Mouse (Mus musculus): ENCODE results near the gene Cd33. TPM values are rescaled to one million over a fixed set of nuclear protein-coding genes. Genes with fewer than 3 reads are reported as not detected.

The Cd33 gene
- polyA plus RNA-seq (2015; fragmentation: Nextera tagmentation; extraction: Ambion mirVana): 0.75 and 1.1 TPM in 2 replicates

DNA sequence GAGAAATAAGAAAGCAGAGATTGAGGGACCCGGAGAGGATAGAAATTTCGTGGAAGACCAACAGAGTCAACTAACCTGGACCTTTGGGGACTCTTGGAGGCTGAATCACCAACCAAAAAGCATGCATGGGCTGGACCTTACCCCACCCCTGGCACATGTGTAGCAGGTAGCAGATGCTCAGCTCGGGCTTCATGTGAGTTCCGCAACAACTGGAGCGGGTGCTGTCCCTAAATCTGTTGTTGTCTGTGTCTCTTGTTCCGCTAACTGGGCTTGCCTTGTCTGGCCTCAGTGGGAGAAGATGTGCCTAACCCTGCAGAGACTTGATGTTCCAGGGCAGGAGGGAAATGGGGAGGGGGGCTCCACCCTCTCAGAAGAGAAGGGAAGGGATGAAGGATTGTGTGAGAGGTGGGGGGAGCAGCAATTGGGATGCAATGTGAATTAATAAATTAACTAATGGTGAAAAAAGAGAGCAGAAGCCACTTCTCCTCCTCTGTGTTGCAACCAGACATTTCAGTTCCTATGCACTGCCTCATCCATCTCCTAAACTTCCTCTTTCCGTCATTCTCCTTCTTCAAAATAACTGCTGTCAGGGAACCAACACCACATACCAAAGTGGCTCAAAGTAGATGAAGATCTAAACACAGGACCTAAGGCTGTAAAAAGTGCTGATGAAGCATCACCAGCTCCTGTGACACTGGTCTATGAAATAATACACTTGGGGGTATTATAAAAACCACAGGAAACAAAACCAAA, at the start of gene Cd33:
Gene Cd33 (minus strand): TSS at position 204 of the 753 bp plus-strand sequence.
- WGBS: 77% methylated on average over 7 of the region's 7 CpGs
- no peak within 1 kb of the TSS for H3K4me2 ChIP-seq

GRCm38 (mm10) chr7:43584790-43585189, 40.6 kb upstream of the Cd33 start:
- Histone ChIP-seq H3K4me3 (replicated peaks) (no peak overlapping the region), H3K27ac (no peak overlapping the region), H3K4me2 (no peak overlapping the region), H3K4me1 (peaks cover 19% of the 10 kb centered on the region), H3K36me3 (peaks cover 63% of the 10 kb centered on the region), H3K9me3 (replicated peaks) (no peaks in the 10 kb centered on the region), H3K9ac (no peak overlapping the region), H3K27me3 (no peaks in the 10 kb centered on the region)
- 94% methylated on average over 5 of the region's 5 CpGs for WGBS
- ATAC-seq (replicated peaks; ENCODE audit: low FRiP score): no peak

More for the DNA sequence above, at the start of gene Cd33:
- Histone ChIP-seq H3K27ac (no peak within 1 kb of the TSS), H3K4me1 (no peaks in the 10 kb centered on the region), H3K36me3 (no peaks in the 10 kb centered on the region), H3K9me3 (replicated peaks) (no peaks in the 10 kb centered on the region), H3K27me3 (no peaks in the 10 kb centered on the region), H3K9ac (no peak within 1 kb of the TSS), H3K4me3 (replicated peaks) (no peak within 1 kb of the TSS)
- no peak for ATAC-seq (replicated peaks; ENCODE audit: low FRiP score)

- H3K27ac ChIP-seq: no peak overlapping the region
- H3K27me3 ChIP-seq: no peaks in the 10 kb centered on the region
- no peak for ATAC-seq (replicated peaks; ENCODE audit: low FRiP score)
- 60% methylated on average over 5 of the region's 5 CpGs for WGBS
- H3K4me3 ChIP-seq (replicated peaks): peak overlapping the region; percentile 79
- H3K9me3 ChIP-seq (replicated peaks): no peaks in the 10 kb centered on the region
- peak overlapping the region; percentile 72 for H3K4me2 ChIP-seq
- H3K9ac ChIP-seq: peak overlapping the region; percentile 75
- H3K4me1 ChIP-seq: peaks cover 19% of the 10 kb centered on the region
- H3K36me3 ChIP-seq: peaks cover 20% of the 10 kb centered on the region
Measured at GRCm38 (mm10) chr7:43580526-43580925, 36.3 kb upstream of the Cd33 start.

- peak within 1 kb of the TSS; percentile 72 for H3K4me2 ChIP-seq
- ATAC-seq (replicated peaks; ENCODE audit: low FRiP score): peak; percentile 98
- WGBS: under 1% methylated on average over 37 of the region's 37 CpGs
Measured at GRCm38 (mm10) chr7:43579440-43580171, 35.4 kb upstream of the Cd33 start, which contains the start of gene Zfp719. TSS of gene Zfp719 (plus strand) at chr7:43579610.

DNA sequence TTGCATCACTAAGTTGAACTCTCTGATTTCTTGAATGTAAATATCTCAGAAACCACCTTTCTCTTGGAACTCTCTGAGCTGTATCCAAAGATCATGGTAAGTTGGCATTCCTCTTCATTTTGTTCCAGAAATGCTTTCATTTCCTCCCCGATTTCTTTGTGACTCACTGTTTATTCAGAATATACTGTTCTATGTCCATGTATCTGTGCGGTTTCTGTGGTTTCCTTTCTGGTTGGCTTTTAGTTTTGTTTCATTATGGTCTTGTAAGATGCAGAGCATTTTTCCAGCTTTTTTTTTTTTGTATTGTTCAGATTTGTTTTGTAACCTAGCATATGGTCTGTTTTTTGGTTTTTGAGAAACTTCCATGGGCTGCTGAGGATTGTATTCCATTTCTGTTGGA, 27.0 kb upstream of the Cd33 start:
- H3K36me3 ChIP-seq: peaks cover 82% of the 10 kb centered on the region
- no peak overlapping the region for H3K27ac ChIP-seq
- no peaks in the 10 kb centered on the region for H3K27me3 ChIP-seq
- no peak overlapping the region for H3K4me3 ChIP-seq (replicated peaks)
- H3K9me3 ChIP-seq (replicated peaks): no peaks in the 10 kb centered on the region
- no peak for ATAC-seq (replicated peaks; ENCODE audit: low FRiP score)
- no peak overlapping the region for H3K9ac ChIP-seq
- 94% methylated on average over 2 of the region's 2 CpGs for WGBS
- no peaks in the 10 kb centered on the region for H3K4me1 ChIP-seq
- no peak overlapping the region for H3K4me2 ChIP-seq

More at GRCm38 (mm10) chr7:43579440-43580171, 35.4 kb upstream of the Cd33 start, which contains the start of gene Zfp719:
- Histone ChIP-seq H3K4me3 (replicated peaks) (peak within 1 kb of the TSS; percentile 79), H3K9me3 (replicated peaks) (no peaks in the 10 kb centered on the region), H3K27me3 (no peaks in the 10 kb centered on the region), H3K36me3 (peaks cover 18% of the 10 kb centered on the region), H3K9ac (peak within 1 kb of the TSS; percentile 75), H3K27ac (peak within 1 kb of the TSS; percentile 91), H3K4me1 (peaks cover 19% of the 10 kb centered on the region)

GRCm38 (mm10) chr7:43563300-43563699, 19.1 kb upstream of the Cd33 start:
- Histone ChIP-seq H3K4me1 (peaks cover 15% of the 10 kb centered on the region), H3K9ac (peak overlapping the region; percentile 80; the same call in 1 of the 2 replicates), H3K4me3 (replicated peaks) (peak overlapping the region; percentile 83), H3K27ac (no peak overlapping the region), H3K36me3 (peaks cover 32% of the 10 kb centered on the region), H3K9me3 (replicated peaks) (no peaks in the 10 kb centered on the region), H3K27me3 (no peaks in the 10 kb centered on the region), H3K4me2 (peak overlapping the region; percentile 84)
- no peak for ATAC-seq (replicated peaks; ENCODE audit: low FRiP score)
- 64% methylated on average over 6 of the region's 6 CpGs for WGBS

DNA sequence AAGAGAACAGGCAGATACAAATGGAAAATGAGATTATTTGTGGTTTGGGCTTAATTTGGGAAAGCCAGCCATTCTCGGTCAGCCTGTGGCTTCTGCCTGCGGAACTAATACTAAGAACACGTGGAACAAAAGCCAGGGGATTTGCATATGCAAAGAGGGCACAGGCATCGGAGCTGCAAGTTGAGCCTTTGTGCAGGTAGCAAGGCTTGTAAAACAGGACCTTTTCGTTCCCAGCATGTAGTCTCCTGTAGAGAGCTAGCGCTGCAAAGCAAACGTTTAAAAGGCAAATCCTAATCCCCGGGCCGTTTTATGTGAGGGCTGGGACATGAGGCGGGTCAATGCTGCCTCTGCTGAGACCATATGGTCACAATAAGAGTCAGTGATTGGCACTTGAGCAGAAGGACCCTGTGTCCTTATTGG, 18.4 kb upstream of the Cd33 start:
- H3K4me2 ChIP-seq: peak overlapping the region; percentile 84
- 0 out of 2 replicates have a peak, but pooled peaks have one; percentile 6 for ATAC-seq (replicated peaks; ENCODE audit: low FRiP score)
- H3K9ac ChIP-seq: peak overlapping the region; percentile 80
- peaks cover 25% of the 10 kb centered on the region for H3K36me3 ChIP-seq
- H3K27ac ChIP-seq: peak overlapping the region; percentile 91
- H3K4me1 ChIP-seq: peaks cover 15% of the 10 kb centered on the region
- H3K4me3 ChIP-seq (replicated peaks): peak overlapping the region; percentile 83
- no peaks in the 10 kb centered on the region for H3K27me3 ChIP-seq
- WGBS: under 1% methylated on average over 10 of the region's 10 CpGs
- no peaks in the 10 kb centered on the region for H3K9me3 ChIP-seq (replicated peaks)

- peak within 1 kb of the TSS; percentile 91 for H3K27ac ChIP-seq
- peak within 1 kb of the TSS; percentile 83 for H3K4me3 ChIP-seq (replicated peaks)
- H3K4me1 ChIP-seq: peaks cover 15% of the 10 kb centered on the region
- H3K27me3 ChIP-seq: no peaks in the 10 kb centered on the region
- peaks cover 20% of the 10 kb centered on the region for H3K36me3 ChIP-seq
- under 1% methylated on average over 27 of the region's 27 CpGs for WGBS
- H3K9ac ChIP-seq: peak within 1 kb of the TSS; percentile 80
- H3K9me3 ChIP-seq (replicated peaks): no peaks in the 10 kb centered on the region
- peak; percentile 90 for ATAC-seq (replicated peaks; ENCODE audit: low FRiP score)
- H3K4me2 ChIP-seq: peak within 1 kb of the TSS; percentile 84
Measured at GRCm38 (mm10) chr7:43562006-43562633, 17.9 kb upstream of the Cd33 start, which contains the start of gene Zfp658. TSS of gene Zfp658 (plus strand) at chr7:43562256.

- WGBS: 67% methylated on average over 1 of the region's 1 CpGs
- no peak for ATAC-seq (replicated peaks; ENCODE audit: low FRiP score)
Measured at GRCm38 (mm10) chr7:43556901-43557300, 12.7 kb upstream of the Cd33 start.

GRCm38 (mm10) chr7:43555351-43555750, 11.1 kb upstream of the Cd33 start:
- no peak overlapping the region for H3K27ac ChIP-seq
- H3K9me3 ChIP-seq (replicated peaks): no peaks in the 10 kb centered on the region
- ATAC-seq (replicated peaks; ENCODE audit: low FRiP score): no peak
- H3K4me2 ChIP-seq: no peak overlapping the region
- no peak overlapping the region for H3K9ac ChIP-seq
- H3K4me3 ChIP-seq (replicated peaks): no peak overlapping the region
- H3K4me1 ChIP-seq: no peaks in the 10 kb centered on the region
- no peaks in the 10 kb centered on the region for H3K36me3 ChIP-seq
- H3K27me3 ChIP-seq: no peaks in the 10 kb centered on the region
- WGBS: 91% methylated on average over 5 of the region's 5 CpGs

More at GRCm38 (mm10) chr7:43556901-43557300, 12.7 kb upstream of the Cd33 start:
- no peaks in the 10 kb centered on the region for H3K27me3 ChIP-seq
- H3K4me1 ChIP-seq: no peaks in the 10 kb centered on the region
- no peaks in the 10 kb centered on the region for H3K36me3 ChIP-seq
- no peak overlapping the region for H3K4me2 ChIP-seq
- H3K9ac ChIP-seq: no peak overlapping the region
- no peak overlapping the region for H3K4me3 ChIP-seq (replicated peaks)
- no peaks in the 10 kb centered on the region for H3K9me3 ChIP-seq (replicated peaks)
- no peak overlapping the region for H3K27ac ChIP-seq

GRCm38 (mm10) chr7:43554550-43554949, 10.3 kb upstream of the Cd33 start:
- H3K4me3 ChIP-seq (replicated peaks): no peak overlapping the region
- WGBS: 42% methylated on average over 3 of the region's 3 CpGs
- H3K4me1 ChIP-seq: no peaks in the 10 kb centered on the region
- H3K27me3 ChIP-seq: no peaks in the 10 kb centered on the region
- H3K9me3 ChIP-seq (replicated peaks): no peaks in the 10 kb centered on the region
- H3K9ac ChIP-seq: no peak overlapping the region
- no peaks in the 10 kb centered on the region for H3K36me3 ChIP-seq
- no peak overlapping the region for H3K27ac ChIP-seq
- H3K4me2 ChIP-seq: no peak overlapping the region
- ATAC-seq (replicated peaks; ENCODE audit: low FRiP score): peak; percentile 64; the same call in 1 of the 2 replicates

Measured in kidney, embryonic 15.5 days (tissue).